Mouse (Mus musculus): ENCODE measurements around the gene Cldn5.

Cldn5 gene

GRCm38 (mm10) chr16:18781810-18782209, 5.2 kb downstream of the Cldn5 start:
- in situ Hi-C loops (cut with MboI; ENCODE audit: unreplicated experiment in 2 of 2): no loop called here

- in situ Hi-C loops (cut with MboI; ENCODE audit: unreplicated experiment in 2 of 2): no loop called here
These were observed 8.4 kb downstream of the Cldn5 start for GRCm38 (mm10) chr16:18785025-18785424.

- in situ Hi-C loops (cut with MboI; ENCODE audit: unreplicated experiment in 2 of 2): no loop called here
These were observed 8.8 kb downstream of the Cldn5 start for GRCm38 (mm10) chr16:18785485-18785884.

DNA sequence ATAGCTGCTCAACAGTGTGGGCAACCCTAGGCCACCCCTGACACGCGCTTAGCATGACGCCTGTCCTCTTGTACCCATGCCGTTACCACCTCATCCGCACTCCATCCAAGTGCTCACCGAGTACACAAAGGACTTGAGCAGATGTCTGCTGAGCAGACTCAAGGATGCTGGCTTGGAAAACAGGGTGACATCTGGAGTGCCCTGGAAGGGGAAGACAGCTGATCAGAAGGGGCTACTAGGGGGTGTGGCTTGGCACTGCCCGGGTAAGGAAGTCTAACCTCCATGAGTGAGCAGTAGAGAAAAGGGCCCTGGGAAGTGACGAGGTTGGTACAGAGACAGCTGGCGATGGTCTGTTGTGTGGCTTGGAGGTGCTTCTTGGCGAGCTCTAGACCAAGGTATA, 10.0 kb downstream of the Cldn5 start:
- in situ Hi-C loops (cut with MboI; ENCODE audit: unreplicated experiment in 2 of 2): no loop called here

DNA sequence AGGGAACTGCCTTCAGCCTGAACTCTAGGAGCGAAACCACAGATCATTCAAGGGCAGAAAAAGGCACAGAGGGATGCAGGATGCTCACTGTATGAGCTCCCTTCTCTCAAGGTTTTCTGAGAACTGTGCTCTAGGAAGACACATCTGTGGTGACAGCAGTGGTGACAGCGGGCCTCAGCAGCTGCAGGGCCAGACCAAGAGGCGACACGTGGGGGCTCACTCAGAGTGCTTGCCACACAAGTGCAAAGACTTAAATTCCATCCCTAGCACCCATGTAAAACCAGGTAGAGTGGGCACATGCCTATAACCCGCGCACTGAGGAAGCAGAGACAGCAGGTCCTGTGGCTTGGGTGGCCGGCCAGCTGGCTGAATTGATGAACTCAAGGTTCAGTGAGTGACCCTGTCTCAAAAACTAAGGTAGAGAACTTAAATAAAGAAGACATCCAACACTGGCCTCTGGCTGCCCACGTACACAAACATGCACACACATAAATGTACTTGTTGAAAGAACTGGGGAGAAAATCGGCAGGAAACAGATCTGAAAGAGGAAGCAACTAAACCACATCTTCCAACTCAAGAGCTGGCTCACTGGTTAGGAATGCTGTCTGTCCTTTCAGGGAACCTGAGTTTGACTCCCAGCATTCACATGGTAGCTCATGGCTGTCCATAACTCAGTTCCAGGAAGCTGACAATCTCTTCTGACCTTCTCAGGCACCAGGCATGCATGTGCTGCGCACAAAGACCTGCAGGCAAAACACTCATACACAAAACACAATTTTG, 12.2 kb downstream of the Cldn5 start:
- in situ Hi-C loops (cut with MboI; ENCODE audit: unreplicated experiment in 2 of 2): no loop called here

GRCm38 (mm10) chr16:18795223-18795899, 18.7 kb downstream of the Cldn5 start:
- in situ Hi-C loops (cut with MboI; ENCODE audit: unreplicated experiment in 2 of 2): loop anchor here (5.0 kb wide), 1 partner anchor 98 kb away; no protein-coding TSS in a partner anchor

DNA sequence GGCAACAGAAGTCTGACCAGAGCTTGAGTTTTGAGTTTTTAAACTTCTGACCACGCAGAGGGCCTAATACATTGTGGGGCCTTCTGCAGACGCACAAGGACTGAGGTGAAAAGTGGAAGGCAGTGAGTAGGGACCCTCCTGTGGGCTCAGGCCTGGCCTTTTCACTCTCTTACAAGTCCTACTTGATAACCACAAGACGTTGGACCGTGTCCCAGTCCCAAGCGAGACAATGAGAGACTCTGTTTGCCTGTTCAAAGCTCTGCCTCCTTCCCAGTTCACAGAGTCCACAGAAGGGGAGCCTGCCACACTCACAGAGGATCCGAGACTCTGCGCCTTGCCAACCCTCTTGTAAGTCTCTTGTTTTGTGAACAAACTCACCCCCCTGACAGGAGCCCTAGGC, 20.0 kb downstream of the Cldn5 start:
- in situ Hi-C loops (cut with MboI; ENCODE audit: unreplicated experiment in 2 of 2): loop anchor here (5.0 kb wide), 1 partner anchor 99 kb away; no protein-coding TSS in a partner anchor

- in situ Hi-C loops (cut with MboI; ENCODE audit: unreplicated experiment in 2 of 2): loop anchor here (5.0 kb wide), 1 partner anchor 101 kb away; no protein-coding TSS in a partner anchor
These were observed 21.5 kb downstream of the Cldn5 start for GRCm38 (mm10) chr16:18798151-18798550.

DNA sequence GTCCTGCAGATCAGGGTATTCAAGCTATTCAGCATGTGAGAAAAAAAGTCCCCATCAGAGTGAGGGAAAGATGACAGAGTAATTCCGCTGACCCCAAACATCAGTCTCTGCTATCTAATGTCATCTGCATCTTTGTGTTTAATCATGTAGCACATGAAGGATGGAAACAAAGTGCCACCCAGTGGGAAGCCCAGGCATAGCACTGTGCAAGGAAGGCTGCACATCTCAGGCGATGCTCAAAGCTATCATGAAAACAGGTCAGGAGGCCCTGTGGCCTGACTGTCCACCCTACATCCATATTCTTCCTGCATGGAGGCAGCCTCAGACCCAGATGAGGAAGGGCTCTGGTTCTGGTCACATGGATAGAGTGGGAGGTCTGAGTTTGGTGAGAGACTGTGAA, 22.2 kb downstream of the Cldn5 start:
- in situ Hi-C loops (cut with MboI; ENCODE audit: unreplicated experiment in 2 of 2): loop anchor here (5.0 kb wide), 1 partner anchor 102 kb away; no protein-coding TSS in a partner anchor

- in situ Hi-C loops (cut with MboI; ENCODE audit: unreplicated experiment in 2 of 2): no loop called here
These were observed 29.1 kb downstream of the Cldn5 start for GRCm38 (mm10) chr16:18805746-18806145.

GRCm38 (mm10) chr16:18809001-18809400, 32.4 kb downstream of the Cldn5 start:
- in situ Hi-C loops (cut with MboI; ENCODE audit: unreplicated experiment in 2 of 2): no loop called here

- in situ Hi-C loops (cut with MboI; ENCODE audit: unreplicated experiment in 2 of 2): no loop called here
These were observed 34.4 kb downstream of the Cldn5 start for GRCm38 (mm10) chr16:18811032-18811431.

- in situ Hi-C loops (cut with MboI; ENCODE audit: unreplicated experiment in 2 of 2): no loop called here
These were observed 35.1 kb downstream of the Cldn5 start, which contains the start of the genes Ufd1 and Cdc45 for GRCm38 (mm10) chr16:18811468-18812384. Ufd1 (plus strand) TSS chr16:18811779. Cdc45 (minus strand) TSS chr16:18811987.

- in situ Hi-C loops (cut with MboI; ENCODE audit: unreplicated experiment in 2 of 2): no loop called here
These were observed 35.8 kb downstream of the Cldn5 start for GRCm38 (mm10) chr16:18812385-18812910.

DNA sequence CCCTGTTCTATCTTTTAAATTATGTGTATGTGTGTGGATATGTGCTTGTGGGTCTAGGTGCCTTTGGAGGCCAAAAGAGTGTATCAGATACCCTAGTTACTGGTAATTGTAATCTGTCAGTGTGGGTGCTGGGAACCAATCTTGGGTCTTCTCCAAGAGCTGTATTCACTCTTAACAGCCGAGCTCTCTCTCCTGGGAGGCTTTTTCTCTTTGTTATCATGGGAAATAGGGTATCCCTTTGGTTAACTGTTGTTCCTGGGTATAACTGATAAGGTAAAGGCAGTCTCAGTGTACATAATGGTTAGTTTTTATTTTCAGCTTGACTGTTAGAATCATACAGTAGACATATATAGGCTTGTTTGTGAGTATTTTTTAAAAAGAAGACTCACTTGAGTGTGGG, 45.7 kb downstream of the Cldn5 start:
- in situ Hi-C loops (cut with MboI; ENCODE audit: unreplicated experiment in 2 of 2): no loop called here

- in situ Hi-C loops (cut with MboI; ENCODE audit: unreplicated experiment in 2 of 2): no loop called here
These were observed 46.3 kb downstream of the Cldn5 start for GRCm38 (mm10) chr16:18822925-18823324.

All from v-Abl transformed pro-B cells (cell line).